Mouse (Mus musculus) G1E (cell line): ENCODE measurements around the gene Nlrc5.

Source experiments
- CTCF ChIP-seq: IDR thresholded peaks from 2 replicates; pipeline ENCODE4 v1.5.1; 2012; ENCODE audit warnings: low read depth, low read length, inconsistent platforms, mixed read lengths
- GATA1 ChIP-seq: IDR thresholded peaks from 2 replicates; pipeline ENCODE4 v1.6.1; 2012; ENCODE audit warnings: borderline replicate concordance, low read length, inconsistent platforms, mixed read lengths
- POLR2AphosphoS5 ChIP-seq: IDR thresholded peaks from 2 replicates; pipeline ENCODE4 v1.6.1; 2012; ENCODE audit warnings: low read depth, low read length, inconsistent platforms; ENCODE audit not compliant: insufficient replicate concordance
- TAL1 ChIP-seq: conservative IDR thresholded peaks from 2 replicates; pipeline ENCODE4 v1.6.1; 2012; ENCODE audit warnings: low read depth, low read length, inconsistent platforms, mixed read lengths

- TF ChIP-seq CTCF (no peak), TAL1 (no peak), GATA1 (no peak), POLR2AphosphoS5 (no peak)
Measured at GRCm38 (mm10) chr8:94475786-94476185, 41.6 kb downstream of the Nlrc5 start.
